Mouse (Mus musculus): ENCODE data around the gene Setd7. TPM values are rescaled to one million over a fixed set of nuclear protein-coding genes. Genes with fewer than 3 reads are reported as not detected.
A peak's percentile ranks its signal among the peaks of the same experiment; 100 is the strongest.

Setd7 gene
- polyA plus RNA-seq (2012; rRNA removed) = 15.3 and 15.7 TPM in 2 replicates

DNA sequence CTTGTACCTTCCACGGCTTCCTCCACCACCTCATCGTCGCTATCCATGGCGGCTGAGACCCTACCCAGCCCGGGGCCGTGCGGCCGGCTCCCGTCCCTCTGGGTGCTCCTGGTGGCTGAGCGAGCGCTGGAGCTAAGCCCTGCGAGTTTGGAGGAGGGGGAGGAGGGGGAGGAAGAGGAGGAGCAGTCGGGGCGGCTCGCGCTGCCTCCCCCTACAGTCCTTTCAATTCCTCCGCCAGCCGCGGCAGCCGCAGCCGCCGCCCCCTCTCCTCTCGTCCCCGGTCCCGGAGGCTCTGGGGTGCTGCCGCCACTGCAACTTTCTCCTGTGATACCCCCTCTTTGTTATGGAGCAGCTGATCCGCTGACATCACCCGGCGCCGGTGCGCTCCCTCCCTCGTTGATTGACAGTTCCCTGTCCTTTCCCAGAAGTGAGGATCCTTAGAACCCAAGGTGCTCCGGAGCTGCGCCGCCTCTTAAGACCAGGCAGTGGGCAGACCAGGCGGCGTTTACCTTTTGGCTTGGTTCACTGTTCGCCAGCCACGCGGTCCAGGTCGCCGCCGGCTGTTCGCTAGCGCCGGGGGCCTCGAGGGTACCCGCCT lies at the start of gene Setd7:
TSS of gene Setd7 (minus strand) at position 369 of the 598 bp plus-strand sequence.
- peak; percentile 94 for DNase-seq (ENCODE audit: low read depth)
- peak; percentile 47; the same call in 1 of the 2 replicates for TF ChIP-seq POLR2A (IDR thresholded peaks at IDR 0.05; ENCODE audit: borderline replicate concordance, extremely low read depth, insufficient read depth, insufficient read length, poor library complexity, severe bottlenecking)
- TF ChIP-seq CTCF (IDR thresholded peaks at IDR 0.05; ENCODE audit: borderline replicate concordance, extremely low read depth, insufficient read depth, insufficient read length) = 0 out of 2 replicates have a peak, but pooled peaks have one; percentile 3

DNA sequence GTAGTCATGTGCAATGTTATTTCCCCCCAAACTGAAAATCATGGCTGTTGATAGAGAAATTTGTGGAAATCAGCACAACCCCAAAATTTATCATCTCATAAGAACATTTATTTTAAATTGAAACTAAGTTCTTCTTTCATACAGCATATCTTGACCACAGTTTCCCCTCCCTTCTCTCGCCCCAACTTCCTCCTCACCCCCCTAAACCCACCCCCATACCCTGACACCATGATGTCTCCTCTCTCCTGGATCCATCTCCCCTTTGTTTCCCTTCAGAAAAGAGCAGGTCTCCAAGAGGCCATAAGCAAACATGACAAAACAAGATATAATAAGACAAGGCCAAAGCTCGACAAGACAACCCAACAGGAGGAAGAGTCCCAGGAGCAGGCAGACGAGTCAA lies 43.8 kb upstream of the Setd7 start:
- TF ChIP-seq POLR2A (IDR thresholded peaks at IDR 0.05; ENCODE audit: borderline replicate concordance, extremely low read depth, insufficient read depth, insufficient read length, poor library complexity, severe bottlenecking) (no peak), CTCF (IDR thresholded peaks at IDR 0.05; ENCODE audit: borderline replicate concordance, extremely low read depth, insufficient read depth, insufficient read length) (no peak)
- no peak for DNase-seq (ENCODE audit: low read depth)

DNA sequence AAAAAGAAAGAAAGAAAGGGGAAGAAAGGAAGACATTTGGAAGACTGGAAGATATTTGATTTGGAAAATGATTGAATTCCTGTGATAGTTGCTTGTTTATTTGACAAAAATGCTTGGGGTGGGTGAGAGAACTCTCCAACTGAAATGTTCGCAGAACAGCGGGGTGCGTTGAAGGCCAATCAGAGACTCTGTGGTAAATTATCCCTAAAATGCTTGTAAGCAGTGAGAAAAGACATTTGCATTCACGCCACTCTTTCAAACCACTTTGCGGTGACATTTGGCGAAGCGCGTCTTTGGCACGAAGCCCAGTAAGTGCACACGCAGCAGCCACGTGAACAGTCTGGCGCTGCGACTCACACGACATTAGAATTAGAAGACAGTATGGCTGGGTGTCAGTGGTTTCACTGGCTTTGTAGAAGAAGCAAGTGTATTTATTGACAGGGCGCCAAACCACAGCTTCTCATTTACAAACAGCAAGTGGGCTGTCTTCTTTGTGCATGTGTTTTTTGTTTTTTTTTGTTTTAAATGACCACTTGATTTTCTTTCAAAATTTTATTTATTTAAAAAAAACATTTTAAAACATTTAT lies 43.1 kb upstream of the Setd7 start:
- peak; percentile 98 for DNase-seq (ENCODE audit: low read depth)

DNA sequence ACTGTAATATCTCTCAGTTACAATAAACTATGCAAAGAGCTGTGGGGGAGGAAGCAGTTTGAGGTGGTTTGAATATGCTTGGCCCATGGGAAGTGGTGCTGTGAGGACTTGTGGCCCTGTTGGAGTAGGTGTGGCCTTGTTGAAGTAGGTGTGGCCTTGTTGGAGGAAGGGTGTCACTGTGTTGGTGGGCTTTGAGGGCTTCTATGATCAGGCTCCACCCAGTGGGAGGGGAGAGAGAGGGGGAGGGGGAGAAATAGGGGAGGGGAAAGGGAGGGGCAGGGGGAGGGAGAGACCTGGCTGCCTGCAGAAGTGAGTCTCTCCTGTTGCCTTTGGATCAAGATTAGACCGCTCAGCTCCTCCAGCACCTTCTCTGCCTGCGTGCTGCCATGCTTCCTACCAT lies 40.8 kb upstream of the Setd7 start:
- TF ChIP-seq POLR2A (IDR thresholded peaks at IDR 0.05; ENCODE audit: borderline replicate concordance, extremely low read depth, insufficient read depth, insufficient read length, poor library complexity, severe bottlenecking) (no peak), CTCF (IDR thresholded peaks at IDR 0.05; ENCODE audit: borderline replicate concordance, extremely low read depth, insufficient read depth, insufficient read length) (no peak)
- DNase-seq (ENCODE audit: low read depth) = no peak

More for the DNA sequence above, 43.1 kb upstream of the Setd7 start:
- TF ChIP-seq POLR2A (IDR thresholded peaks at IDR 0.05; ENCODE audit: borderline replicate concordance, extremely low read depth, insufficient read depth, insufficient read length, poor library complexity, severe bottlenecking) (no peak), CTCF (IDR thresholded peaks at IDR 0.05; ENCODE audit: borderline replicate concordance, extremely low read depth, insufficient read depth, insufficient read length) (no peak)

DNA sequence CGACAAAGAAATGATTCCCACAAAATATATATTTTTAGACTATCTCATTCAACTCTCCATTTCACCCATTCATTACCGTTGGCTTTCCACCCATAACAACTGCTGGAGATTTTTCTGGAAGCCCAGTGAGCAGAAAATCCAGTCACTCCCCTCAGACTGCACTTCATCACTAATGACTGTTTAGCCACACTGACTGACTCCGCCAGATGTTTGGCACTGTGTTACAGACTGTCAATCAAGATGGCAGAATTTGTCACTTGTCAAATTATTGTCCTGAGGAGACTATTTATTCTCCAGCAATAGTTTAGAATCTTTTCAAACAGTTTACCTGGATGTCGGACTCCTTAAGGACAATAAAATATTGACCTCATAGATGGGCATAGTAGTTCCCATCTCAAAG lies 40.0 kb upstream of the Setd7 start:
- no peak for TF ChIP-seq POLR2A (IDR thresholded peaks at IDR 0.05; ENCODE audit: borderline replicate concordance, extremely low read depth, insufficient read depth, insufficient read length, poor library complexity, severe bottlenecking)
- TF ChIP-seq CTCF (IDR thresholded peaks at IDR 0.05; ENCODE audit: borderline replicate concordance, extremely low read depth, insufficient read depth, insufficient read length) = no peak

DNA sequence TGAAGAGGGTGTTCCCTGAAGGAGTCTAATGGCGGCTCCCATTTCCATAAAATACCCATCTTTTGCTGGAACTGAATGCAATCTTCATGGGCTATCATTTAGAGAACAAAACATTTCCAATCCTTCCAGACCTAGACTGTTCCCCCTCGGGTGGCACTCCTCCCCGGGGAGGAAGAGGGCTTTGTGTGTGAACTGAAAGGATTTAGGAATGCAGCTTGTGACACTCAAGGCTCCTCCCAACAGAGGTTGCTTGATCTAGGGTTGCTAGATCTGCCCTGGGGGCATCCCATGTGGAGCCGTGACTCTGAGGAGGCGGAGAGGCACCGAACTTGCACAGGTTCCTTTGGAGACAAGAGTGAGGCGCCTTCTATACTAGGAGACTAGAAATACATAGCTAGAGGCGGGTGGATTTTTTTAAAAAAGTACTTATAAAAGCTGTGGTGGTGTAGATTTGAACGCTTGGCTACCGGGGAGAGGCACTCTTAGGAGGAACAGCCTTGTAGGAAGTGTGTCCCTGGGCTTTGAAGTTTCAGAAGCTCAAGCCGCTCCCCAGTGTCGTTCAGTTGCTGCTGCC lies 38.5 kb upstream of the Setd7 start:
- TF ChIP-seq CTCF (IDR thresholded peaks at IDR 0.05; ENCODE audit: borderline replicate concordance, extremely low read depth, insufficient read depth, insufficient read length) = no peak
- no peak for TF ChIP-seq POLR2A (IDR thresholded peaks at IDR 0.05; ENCODE audit: borderline replicate concordance, extremely low read depth, insufficient read depth, insufficient read length, poor library complexity, severe bottlenecking)
- DNase-seq (ENCODE audit: low read depth) = peak; percentile 20

More for the DNA sequence above, 40.0 kb upstream of the Setd7 start:
- peak; percentile 15 for DNase-seq (ENCODE audit: low read depth)

DNA sequence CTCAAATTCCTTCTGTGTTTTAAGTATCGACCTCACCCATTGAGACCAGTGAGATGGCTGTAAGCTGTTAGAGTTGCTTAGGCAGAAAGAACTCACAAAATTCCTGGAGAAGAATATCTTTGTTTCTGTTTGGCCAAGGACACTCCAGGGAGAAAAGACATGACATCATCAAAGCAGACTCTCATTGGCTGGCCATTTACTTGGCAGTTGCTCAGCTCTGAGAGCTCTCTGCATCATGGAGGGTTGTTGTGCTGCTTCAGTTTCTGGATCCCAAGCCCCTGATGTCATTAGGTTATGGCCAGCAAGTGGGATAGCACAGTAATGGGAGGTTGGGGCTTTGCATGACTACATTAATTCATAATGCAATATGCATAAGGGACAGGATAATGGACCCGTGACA lies 35.9 kb upstream of the Setd7 start:
- DNase-seq (ENCODE audit: low read depth) = peak; percentile 73
- TF ChIP-seq CTCF (IDR thresholded peaks at IDR 0.05; ENCODE audit: borderline replicate concordance, extremely low read depth, insufficient read depth, insufficient read length) = no peak
- no peak for TF ChIP-seq POLR2A (IDR thresholded peaks at IDR 0.05; ENCODE audit: borderline replicate concordance, extremely low read depth, insufficient read depth, insufficient read length, poor library complexity, severe bottlenecking)

DNA sequence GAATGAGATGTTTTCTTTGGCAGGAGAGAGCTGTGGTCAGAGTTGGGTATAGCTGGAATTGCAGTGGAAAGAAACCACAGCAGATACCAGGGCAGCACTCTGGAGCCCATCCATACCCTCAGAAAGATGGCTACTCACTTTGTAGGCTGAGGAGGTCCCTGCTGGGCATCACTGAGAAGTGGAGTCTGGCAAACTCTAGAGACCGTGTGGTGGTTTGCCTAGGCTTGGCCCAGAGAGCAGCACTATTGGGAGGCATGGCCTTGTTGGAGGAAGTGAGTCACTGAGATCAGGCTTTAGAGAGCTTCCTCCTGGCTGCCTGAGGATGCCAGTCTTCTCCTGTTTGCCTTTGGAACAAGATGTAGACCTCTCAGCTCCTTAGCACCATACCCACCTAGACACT lies 32.8 kb upstream of the Setd7 start:
- TF ChIP-seq POLR2A (IDR thresholded peaks at IDR 0.05; ENCODE audit: borderline replicate concordance, extremely low read depth, insufficient read depth, insufficient read length, poor library complexity, severe bottlenecking) = no peak
- TF ChIP-seq CTCF (IDR thresholded peaks at IDR 0.05; ENCODE audit: borderline replicate concordance, extremely low read depth, insufficient read depth, insufficient read length) = no peak
- no peak for DNase-seq (ENCODE audit: low read depth)

DNA sequence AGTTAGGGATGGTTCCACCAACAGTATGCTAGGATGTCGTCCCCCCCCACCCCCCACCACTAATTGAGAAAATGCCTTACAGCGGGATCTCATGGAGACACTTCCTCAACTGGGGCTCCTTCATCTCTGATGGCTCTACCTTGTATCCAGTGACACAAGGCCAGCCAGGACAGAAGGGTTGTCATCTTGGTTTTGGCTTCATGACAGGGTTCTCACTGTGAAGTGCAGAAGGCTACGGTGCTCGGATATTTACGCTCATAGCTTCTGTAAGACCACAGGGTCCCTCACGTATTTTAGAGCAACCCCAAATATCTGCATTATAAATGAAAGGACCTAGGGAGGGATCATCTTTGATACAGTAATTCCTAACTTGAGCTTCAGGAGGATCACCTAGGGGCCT lies 30.9 kb upstream of the Setd7 start:
- DNase-seq (ENCODE audit: low read depth) = no peak
- no peak for TF ChIP-seq POLR2A (IDR thresholded peaks at IDR 0.05; ENCODE audit: borderline replicate concordance, extremely low read depth, insufficient read depth, insufficient read length, poor library complexity, severe bottlenecking)
- TF ChIP-seq CTCF (IDR thresholded peaks at IDR 0.05; ENCODE audit: borderline replicate concordance, extremely low read depth, insufficient read depth, insufficient read length) = no peak

DNA sequence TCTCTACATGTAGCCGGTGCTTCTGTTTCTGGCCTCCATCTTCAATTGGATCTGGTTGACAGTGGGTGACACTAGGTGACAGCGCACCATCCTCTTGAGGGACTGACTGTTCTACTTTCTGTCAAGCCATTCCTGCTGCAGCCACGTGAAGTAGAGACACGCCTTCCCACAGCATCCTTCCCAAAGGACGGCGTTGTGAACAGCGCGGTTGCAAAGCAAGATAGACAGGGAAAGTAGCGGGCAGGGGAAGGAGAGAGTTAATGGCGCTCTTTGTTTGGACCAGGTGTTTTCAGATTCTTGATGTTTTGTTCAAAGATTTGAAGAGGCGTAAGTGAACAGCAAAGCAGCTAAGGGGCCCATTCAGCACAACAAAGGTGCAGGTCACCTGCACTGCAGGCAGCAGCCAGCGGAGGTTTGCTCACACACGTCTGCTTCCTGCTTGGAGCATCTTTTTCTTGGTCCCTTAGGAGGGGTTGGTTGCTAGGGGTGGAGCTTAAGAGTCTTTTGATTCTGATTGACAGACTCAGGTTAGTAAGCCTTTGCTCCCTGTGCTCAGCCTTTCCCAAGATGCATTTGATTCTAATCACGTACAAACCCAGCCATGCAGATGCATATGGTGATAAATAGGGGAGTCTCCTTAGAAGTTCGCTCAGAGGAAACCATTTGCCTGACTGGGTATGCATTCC lies 29.7 kb upstream of the Setd7 start:
- peak; percentile 94 for DNase-seq (ENCODE audit: low read depth)
- TF ChIP-seq CTCF (IDR thresholded peaks at IDR 0.05; ENCODE audit: borderline replicate concordance, extremely low read depth, insufficient read depth, insufficient read length) = no peak
- TF ChIP-seq POLR2A (IDR thresholded peaks at IDR 0.05; ENCODE audit: borderline replicate concordance, extremely low read depth, insufficient read depth, insufficient read length, poor library complexity, severe bottlenecking) = no peak

DNA sequence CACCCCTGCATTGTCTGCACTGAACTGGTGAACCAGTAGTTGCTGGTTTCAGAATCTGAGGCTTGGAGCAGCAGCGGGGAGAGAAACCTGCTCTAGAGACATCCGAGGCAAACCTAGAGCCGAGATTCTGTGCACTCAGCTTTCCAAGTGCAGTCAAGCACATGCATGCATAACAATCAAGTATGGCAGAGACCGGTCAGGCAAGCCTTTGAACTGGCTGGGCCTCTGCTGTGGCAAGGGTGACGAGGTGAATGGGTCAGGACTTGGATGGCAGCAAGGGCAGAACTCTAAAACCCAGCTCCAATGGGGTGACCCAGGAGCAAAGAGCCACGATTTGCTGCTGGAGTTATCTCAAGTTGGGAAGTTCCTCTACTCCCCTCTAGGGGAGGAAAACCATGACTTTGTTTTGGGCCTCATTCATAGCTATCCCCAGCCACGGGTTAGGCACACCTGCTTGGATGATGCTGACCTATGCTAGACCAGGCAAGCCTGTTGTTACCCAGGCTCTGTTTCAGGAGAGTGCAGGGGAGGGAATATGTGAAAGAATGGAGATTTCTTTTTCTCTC lies 27.1 kb upstream of the Setd7 start:
- no peak for TF ChIP-seq POLR2A (IDR thresholded peaks at IDR 0.05; ENCODE audit: borderline replicate concordance, extremely low read depth, insufficient read depth, insufficient read length, poor library complexity, severe bottlenecking)
- peak; percentile 32; the same call in 1 of the 2 replicates for TF ChIP-seq CTCF (IDR thresholded peaks at IDR 0.05; ENCODE audit: borderline replicate concordance, extremely low read depth, insufficient read depth, insufficient read length)
- DNase-seq (ENCODE audit: low read depth) = no peak
